ENCODE assay signal across 8 mouse cellular contexts in the genomic region with DNA sequence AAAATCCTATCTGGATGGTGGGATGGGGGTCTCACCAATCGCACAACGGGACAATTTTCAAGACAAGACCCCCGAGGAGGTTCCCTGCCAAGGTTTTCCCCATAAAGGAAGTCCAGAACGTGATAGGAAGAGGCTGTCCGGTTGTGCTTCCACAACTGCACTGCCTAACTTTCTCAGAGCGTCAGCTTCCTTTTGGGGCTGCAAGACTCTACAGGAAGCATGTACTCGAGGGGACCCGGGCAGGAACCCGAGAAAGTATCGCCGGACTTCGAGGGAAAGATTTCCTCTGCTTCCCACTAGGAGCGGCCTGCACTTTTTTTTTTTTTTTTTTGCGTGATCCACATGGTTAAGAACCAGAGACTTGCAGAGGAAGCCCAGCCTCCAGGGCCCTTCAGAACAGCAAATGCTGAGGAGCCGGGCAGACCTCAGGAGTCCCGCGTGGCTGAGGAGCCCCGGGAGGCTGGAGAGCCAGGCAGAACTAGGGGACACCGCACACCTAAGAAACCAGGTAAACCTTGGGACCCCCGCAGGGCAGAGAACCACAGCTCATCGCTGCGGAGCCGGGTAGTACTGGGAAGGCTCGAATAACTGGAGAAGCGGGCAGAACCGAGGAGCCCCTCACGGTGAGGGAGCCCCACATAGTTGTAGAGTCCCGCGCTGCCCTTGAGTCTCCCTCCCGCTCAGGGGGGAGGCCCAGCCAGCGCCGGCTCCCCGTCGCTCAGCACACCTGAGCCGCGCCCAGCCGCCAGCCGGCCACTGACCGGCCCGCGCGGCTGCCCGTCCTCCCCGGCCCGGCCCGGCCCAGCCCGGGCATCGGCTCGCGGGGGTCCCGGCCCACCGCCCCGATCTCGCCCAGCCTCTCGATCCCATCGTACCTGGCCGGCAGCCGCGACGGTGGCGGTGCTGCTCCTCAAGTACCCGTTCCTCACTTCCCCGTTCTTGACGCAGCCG. TPM values are rescaled to one million over a fixed set of nuclear protein-coding genes. Genes with fewer than 3 reads are reported as not detected.
DNase-seq lines count a peak whose midpoint lies in the region; ATAC-seq and TF ChIP-seq lines count a peak whose summit lies in the region.

No protein-coding gene starts in this region.

- peak overlapping the region; percentile 87 for H3K27ac ChIP-seq in kidney, embryonic 15.5 days
- H3K27ac ChIP-seq in liver, postnatal 0 days (ENCODE audit: low read depth): peak overlapping the region; percentile 93

- H3K36me3 ChIP-seq in kidney, embryonic 15.5 days: no peaks in the 10 kb centered on the region
- no peaks in the 10 kb centered on the region for H3K36me3 ChIP-seq in liver, postnatal 0 days (replicated peaks; ENCODE audit: insufficient read depth, low read length)

- H3K4me3 ChIP-seq in kidney, embryonic 15.5 days (replicated peaks): peak overlapping the region; percentile 99
- H3K4me3 ChIP-seq in liver, postnatal 0 days (ENCODE audit: low read depth, low read length): peak overlapping the region; percentile 98

- peak; percentile 55 for ATAC-seq in kidney, embryonic 15.5 days (replicated peaks; ENCODE audit: low FRiP score)
- peak; percentile 28 for ATAC-seq in liver, postnatal 0 days

- H3K9me3 ChIP-seq in kidney, embryonic 15.5 days (replicated peaks): no peaks in the 10 kb centered on the region
- no peaks in the 10 kb centered on the region for H3K9me3 ChIP-seq in liver, postnatal 0 days (ENCODE audit: low read length)

- no peak for TF ChIP-seq EP300 in liver, postnatal 0 days (IDR thresholded peaks at IDR 0.05; ENCODE audit: low read depth)

- no peak for TF ChIP-seq CTCF in liver, postnatal 0 days (IDR thresholded peaks at IDR 0.05; ENCODE audit: low read depth)

- peak overlapping the region; percentile 94 for H3K4me2 ChIP-seq in kidney, embryonic 15.5 days
- H3K4me2 ChIP-seq in liver, postnatal 0 days (ENCODE audit: low read depth, low read length): peak overlapping the region; percentile 100

- WGBS in kidney, embryonic 15.5 days: 1% methylated on average over 65 of the region's 65 CpGs
- 1% methylated on average over 54 of the region's 65 CpGs for WGBS in liver, postnatal 0 days (ENCODE audit: insufficient replicate concordance)

- H3K9ac ChIP-seq in kidney, embryonic 15.5 days: peak overlapping the region; percentile 90
- H3K9ac ChIP-seq in liver, postnatal 0 days (replicated peaks): peak overlapping the region; percentile 96

- peak; percentile 14 to 18 for DNase-seq in thymus, adult 18-20 months
- DNase-seq in thymus, postnatal 4 days: no peak
- DNase-seq in embryo, embryonic 10.5 days (ENCODE audit: low spot score): peak; percentile 21
- peak; percentile 33 to 40 for DNase-seq in heart, adult 9 months (ENCODE audit: low spot score in 2 of 2)
- peak; percentile 29 for DNase-seq in liver, postnatal 0 days
- DNase-seq in right cerebral cortex, adult 2 months (ENCODE audit: low spot score in 2 of 2): peak; percentile 26 to 27
- no peak for DNase-seq in urinary bladder, postnatal 36 days (ENCODE audit: low spot score in 2 of 2)

- no peaks in the 10 kb centered on the region for H3K27me3 ChIP-seq in kidney, embryonic 15.5 days
- H3K27me3 ChIP-seq in liver, postnatal 0 days (ENCODE audit: insufficient read depth, low read length): no peaks in the 10 kb centered on the region

- H3K4me1 ChIP-seq in kidney, embryonic 15.5 days: peaks cover 13% of the 10 kb centered on the region
- H3K4me1 ChIP-seq in liver, postnatal 0 days (ENCODE audit: insufficient read depth): peaks cover 26% of the 10 kb centered on the region

RNA-seq across cellular contexts. Expression of a gene that starts 0.7 kb away (rescaled TPM):
- 75.4 and 78.5 TPM in 2 replicates for polyA plus RNA-seq in kidney, embryonic 15.5 days (2015; fragmentation: Nextera tagmentation; extraction: Ambion mirVana)
- 39.5 and 42.3 TPM in 2 replicates for polyA plus RNA-seq in liver, postnatal 0 days (2015; fragmentation: Nextera tagmentation; extraction: Ambion mirVana)

RNA-seq across cellular contexts. Expression of a gene that starts 56.2 kb away (rescaled TPM):
- 310 and 326 TPM in 2 replicates for polyA plus RNA-seq in kidney, embryonic 15.5 days (2015; fragmentation: Nextera tagmentation; extraction: Ambion mirVana)
- polyA plus RNA-seq in liver, postnatal 0 days (2015; fragmentation: Nextera tagmentation; extraction: Ambion mirVana): 132 and 146 TPM in 2 replicates

RNA-seq across cellular contexts. Expression of a gene that starts 56.4 kb away (rescaled TPM):
- polyA plus RNA-seq in kidney, embryonic 15.5 days (2015; fragmentation: Nextera tagmentation; extraction: Ambion mirVana): 61.9 and 64.6 TPM in 2 replicates
- 10.1 and 13.1 TPM in 2 replicates for polyA plus RNA-seq in liver, postnatal 0 days (2015; fragmentation: Nextera tagmentation; extraction: Ambion mirVana)

Comparison
In these comparisons a context has a peak if more than half of its experiments do, and no peak if none do; other contexts are left out.
1. DNase-seq: peak in thymus, adult 18-20 months (2 of 2), embryo, embryonic 10.5 days (single experiment), heart, adult 9 months (2 of 2), liver, postnatal 0 days (single experiment) and right cerebral cortex, adult 2 months (2 of 2); none in thymus, postnatal 4 days (single experiment) and urinary bladder, postnatal 36 days (0 of 2).